Mouse (Mus musculus) midbrain, embryonic 14.5 days (tissue): ENCODE data around the gene Ube2c. TPM values are rescaled to one million over a fixed set of nuclear protein-coding genes. Genes with fewer than 3 reads are reported as not detected.
"Not testable (repeated sequence)": the region's sequence is repeated elsewhere in the genome, so short reads cannot be mapped to it uniquely, and the experiment has no call there.

Experiments
- ATAC-seq: fragments of 200-750 bp; cut with Nextera tagmentation; 2 replicates; pipeline ENCODE4 v1.8.0; 2017; ENCODE audit warnings: moderate number of reproducible peaks, moderate library complexity; ENCODE audit not compliant: low FRiP score, low TSS enrichment
- DNase-seq: peaks from one replicate; pipeline ENCODE4 v3.0.0-alpha.2; 2015
- H3K27ac ChIP-seq: fragments of 300-500 bp; sonication (generic); replicated peaks from 2 replicates; pipeline ENCODE4 v1.5.1; 2014; ENCODE audit warnings: mild to moderate bottlenecking, low read depth, low read length, moderate library complexity
- H3K27me3 ChIP-seq: fragments of 300-500 bp; sonication (generic); 2 replicates; pipeline ENCODE4 v1.6.1; 2014; ENCODE audit warnings: low read length, control low read depth, mixed read lengths; ENCODE audit not compliant: control insufficient read depth, insufficient read depth
- H3K36me3 ChIP-seq: fragments of 300-500 bp; sonication (generic); 2 replicates; pipeline ENCODE4 v1.6.1; 2014; ENCODE audit warnings: low read length, control low read depth; ENCODE audit not compliant: control insufficient read depth, insufficient read depth
- H3K4me1 ChIP-seq: fragments of 300-500 bp; sonication (generic); 2 replicates; pipeline ENCODE4 v1.6.1; 2014; ENCODE audit warnings: mild to moderate bottlenecking, antibody characterized with exemption, low read length, control low read depth; ENCODE audit not compliant: control insufficient read depth, insufficient read depth
- H3K4me2 ChIP-seq: fragments of 300-500 bp; sonication (generic); 2 replicates; pipeline ENCODE4 v1.6.1; 2014; ENCODE audit warnings: mild to moderate bottlenecking, low read length, moderate library complexity
- H3K4me3 ChIP-seq: fragments of 300-500 bp; sonication (generic); replicated peaks from 2 replicates; pipeline ENCODE4 v1.5.1; 2014; ENCODE audit warnings: low read depth, low read length
- H3K9ac ChIP-seq: fragments of 300-500 bp; sonication (generic); replicated peaks from 2 replicates; pipeline ENCODE4 v1.6.1; 2014; ENCODE audit warnings: mild to moderate bottlenecking, low read length, moderate library complexity
- H3K9me3 ChIP-seq: fragments of 300-500 bp; sonication (generic); 2 replicates; pipeline ENCODE4 v1.6.1; 2016; ENCODE audit warnings: low read length, control low read depth, mixed read lengths; ENCODE audit not compliant: control insufficient read depth
- WGBS: fragments of 180-500 bp; shearing (Covaris S2); extraction: QIAGEN DNeasy Blood & Tissue Kit; methylation state at CpG from one replicate; pipeline ENCODE4 v1.1.7; 2014; 5-methylcytosine and 5-hydroxymethylcytosine counted together
- polyA plus RNA-seq: library from polyadenylated mRNA; unstranded; fragments of >200 nt; fragmentation: Nextera tagmentation; extraction: Ambion mirVana; gene quantifications from 2 replicates; pipeline ENCODE4 v1.2.1, GENCODE M21; 2014

Gene Ube2c
- polyA plus RNA-seq, 1 experiment from 2014 or later: 85.7 TPM

DNA sequence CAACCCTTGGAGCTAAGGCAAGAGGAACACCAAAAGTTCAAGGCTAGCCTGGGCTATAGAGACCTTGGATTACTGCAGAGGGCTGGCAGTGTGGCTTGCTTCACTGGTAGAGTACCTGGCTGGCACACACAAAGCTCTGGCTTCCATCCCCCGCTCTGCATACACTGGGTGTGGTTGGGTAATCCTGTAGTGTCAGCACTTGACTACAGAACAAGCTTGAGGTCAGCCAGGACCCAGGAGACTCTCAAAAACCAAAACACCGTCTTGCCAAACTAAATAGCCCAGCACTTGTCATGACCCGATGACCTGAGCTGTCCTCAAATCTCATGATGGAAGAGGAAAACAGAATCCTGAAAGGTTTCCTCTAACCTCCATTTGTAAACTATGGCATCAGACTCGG, 20.8 kb downstream of the Ube2c start:
- Histone ChIP-seq H3K9me3 (no peaks in the 10 kb centered on the region), H3K27me3 (no peaks in the 10 kb centered on the region), H3K27ac (no peak overlapping the region), H3K36me3 (peaks cover 40% of the 10 kb centered on the region), H3K4me2 (no peak overlapping the region), H3K9ac (no peak overlapping the region), H3K4me1 (peaks cover 3% of the 10 kb centered on the region; the same call in 1 of the 2 replicates), H3K4me3 (no peak overlapping the region)
- no peak for DNase-seq
- 88% methylated on average over 4 of the region's 4 CpGs for WGBS
- ATAC-seq: no peak

DNA sequence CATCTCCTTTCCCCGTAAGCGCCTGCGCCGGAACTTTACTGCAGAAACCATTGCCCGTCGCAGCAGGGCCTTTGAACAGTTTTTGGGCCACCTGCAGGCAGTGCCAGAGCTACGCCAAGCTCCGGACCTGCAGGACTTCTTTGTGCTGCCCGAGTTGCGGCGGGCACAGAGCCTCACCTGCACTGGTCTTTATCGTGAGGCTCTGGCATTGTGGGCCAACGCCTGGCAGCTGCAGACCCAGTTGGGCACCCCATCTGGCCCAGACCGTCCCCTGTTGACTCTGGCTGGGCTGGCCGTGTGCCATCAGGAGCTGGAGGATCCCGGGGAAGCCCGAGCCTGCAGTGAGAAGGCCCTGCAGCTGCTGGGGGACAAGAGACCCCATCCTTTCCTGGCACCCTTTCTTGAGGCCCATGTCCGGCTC, 22.2 kb downstream of the Ube2c start:
- Histone ChIP-seq H3K27me3 (no peaks in the 10 kb centered on the region), H3K9ac (no peak overlapping the region), H3K36me3 (peaks cover 50% of the 10 kb centered on the region), H3K9me3 (no peaks in the 10 kb centered on the region), H3K4me3 (no peak overlapping the region), H3K27ac (no peak overlapping the region), H3K4me1 (no peaks in the 10 kb centered on the region), H3K4me2 (no peak overlapping the region)
- 95% methylated on average over 18 of the region's 18 CpGs for WGBS
- ATAC-seq: no peak
- DNase-seq: no peak

DNA sequence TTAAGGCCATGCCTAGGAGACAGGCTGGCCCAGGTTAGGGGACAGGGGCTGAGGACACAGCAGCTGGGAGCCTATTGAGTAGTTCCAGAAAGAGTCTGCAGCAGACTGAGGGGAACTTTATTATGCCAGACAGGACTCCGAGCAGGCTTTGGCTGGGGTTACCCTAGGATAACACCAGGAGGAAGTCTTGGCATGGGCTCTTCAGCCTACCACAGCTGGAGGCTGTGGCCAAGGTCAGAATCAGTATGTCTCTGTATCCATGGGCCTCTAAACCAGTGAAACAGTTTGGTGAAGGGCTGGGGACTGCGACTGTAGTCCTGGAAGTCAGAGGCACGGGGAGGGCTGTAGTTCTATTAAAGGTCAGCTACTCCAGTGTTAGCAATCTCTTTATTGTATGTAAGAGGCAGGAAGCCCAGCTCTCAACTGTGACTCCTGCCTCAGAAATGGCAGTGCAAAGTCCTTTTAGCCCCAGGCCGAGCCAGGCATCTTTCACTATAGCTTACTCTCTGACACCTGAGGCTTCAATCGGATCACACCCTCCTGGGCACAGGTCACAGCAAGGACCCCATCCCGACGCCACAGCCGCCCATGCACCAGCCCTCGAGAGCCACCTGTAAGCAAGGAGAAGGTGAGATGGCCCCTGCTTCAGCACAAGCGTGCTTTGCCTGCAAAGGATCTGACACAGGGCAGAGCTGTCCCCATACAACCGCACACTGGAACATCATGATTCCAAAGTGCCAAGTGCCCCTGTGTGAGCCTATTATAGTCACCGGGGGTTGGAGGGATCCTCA, 22.9 kb downstream of the Ube2c start:
- Histone ChIP-seq H3K4me3 (no peak overlapping the region), H3K9ac (no peak overlapping the region), H3K9me3 (no peaks in the 10 kb centered on the region), H3K4me1 (no peaks in the 10 kb centered on the region), H3K4me2 (no peak overlapping the region), H3K27me3 (no peaks in the 10 kb centered on the region), H3K36me3 (peaks cover 54% of the 10 kb centered on the region), H3K27ac (no peak overlapping the region)
- 96% methylated on average over 12 of the region's 12 CpGs for WGBS
- DNase-seq (no peak), ATAC-seq (no peak)

DNA sequence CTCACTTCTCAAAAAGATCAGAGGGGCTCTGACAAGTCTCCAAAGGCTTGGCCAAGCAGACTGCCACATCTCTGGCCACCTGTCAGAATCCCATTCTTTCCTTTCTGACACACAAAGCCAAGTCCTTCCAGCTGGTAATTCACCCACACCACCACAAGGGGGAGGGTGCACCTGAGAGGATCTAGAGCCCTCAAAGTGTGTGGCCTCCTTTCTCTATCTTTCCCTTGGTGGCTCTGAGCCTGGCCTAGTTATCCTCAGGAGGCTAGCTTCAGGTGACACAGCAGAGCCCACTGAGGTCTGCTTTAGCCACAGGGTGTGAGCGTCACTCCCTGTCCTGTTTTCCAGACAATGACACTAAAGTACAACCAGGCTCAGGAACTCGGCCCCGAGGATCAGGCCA, 23.5 kb downstream of the Ube2c start:
- H3K9ac ChIP-seq: no peak overlapping the region
- WGBS: 87% methylated on average over 3 of the region's 3 CpGs
- H3K27ac ChIP-seq: no peak overlapping the region
- no peak overlapping the region for H3K4me2 ChIP-seq
- H3K27me3 ChIP-seq: no peaks in the 10 kb centered on the region
- ATAC-seq (no peak), DNase-seq (peak; percentile 68)
- H3K4me1 ChIP-seq: no peaks in the 10 kb centered on the region
- H3K36me3 ChIP-seq: peaks cover 58% of the 10 kb centered on the region
- no peak overlapping the region for H3K4me3 ChIP-seq
- no peaks in the 10 kb centered on the region for H3K9me3 ChIP-seq

DNA sequence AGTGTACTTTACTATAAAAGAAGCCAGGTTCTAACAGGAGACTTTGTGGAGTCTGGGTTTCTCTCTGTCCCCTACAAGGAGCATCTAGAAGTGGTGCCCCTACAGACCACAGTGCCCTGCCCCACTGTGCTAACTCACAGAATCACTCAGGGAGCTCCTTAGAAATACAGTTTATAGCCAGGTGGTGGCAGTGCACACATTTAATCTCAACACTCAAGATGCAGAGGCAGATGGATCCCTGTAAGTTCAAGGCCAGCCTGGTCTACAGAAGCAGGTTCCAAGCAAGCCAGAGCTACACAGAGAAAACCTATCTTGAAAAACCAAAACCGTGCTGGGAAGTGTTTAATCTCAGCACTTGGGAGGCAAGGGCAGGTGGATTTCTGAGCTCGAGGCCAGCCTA, 24.1 kb downstream of the Ube2c start:
- Histone ChIP-seq H3K4me3 (no peak overlapping the region), H3K4me2 (no peak overlapping the region), H3K9ac (no peak overlapping the region), H3K27me3 (no peaks in the 10 kb centered on the region), H3K36me3 (peaks cover 55% of the 10 kb centered on the region), H3K4me1 (no peaks in the 10 kb centered on the region), H3K9me3 (no peaks in the 10 kb centered on the region), H3K27ac (no peak overlapping the region)
- ATAC-seq: no peak
- no peak for DNase-seq
- WGBS: 96% methylated on average over 2 of the region's 2 CpGs

DNA sequence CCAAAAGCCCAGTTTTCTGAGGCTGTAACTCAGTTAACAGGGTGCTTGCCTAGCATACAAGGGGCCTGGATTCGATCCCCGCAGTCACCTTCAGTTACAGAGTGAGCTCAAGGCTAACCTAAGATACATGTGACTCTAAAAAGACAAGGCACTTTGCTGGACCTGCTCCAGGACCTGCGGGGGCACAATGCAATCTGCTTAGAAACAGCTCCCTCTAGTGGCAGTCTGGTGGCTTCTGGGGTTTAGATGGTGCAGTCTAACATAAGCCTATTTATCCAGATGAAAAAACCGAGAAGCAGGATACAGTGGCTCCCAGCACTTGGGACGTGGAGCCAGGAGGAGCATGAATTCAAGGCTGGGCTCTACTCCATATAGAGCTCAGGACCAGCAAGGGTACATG, 24.6 kb downstream of the Ube2c start:
- Histone ChIP-seq H3K4me2 (no peak overlapping the region), H3K27ac (no peak overlapping the region), H3K9ac (no peak overlapping the region), H3K27me3 (no peaks in the 10 kb centered on the region), H3K36me3 (peaks cover 56% of the 10 kb centered on the region), H3K4me3 (no peak overlapping the region), H3K4me1 (no peaks in the 10 kb centered on the region), H3K9me3 (no peaks in the 10 kb centered on the region)
- ATAC-seq: no peak
- DNase-seq: peak; percentile 94
- 33% methylated on average over 5 of the region's 5 CpGs for whole genome bisulfite sequencing

DNA sequence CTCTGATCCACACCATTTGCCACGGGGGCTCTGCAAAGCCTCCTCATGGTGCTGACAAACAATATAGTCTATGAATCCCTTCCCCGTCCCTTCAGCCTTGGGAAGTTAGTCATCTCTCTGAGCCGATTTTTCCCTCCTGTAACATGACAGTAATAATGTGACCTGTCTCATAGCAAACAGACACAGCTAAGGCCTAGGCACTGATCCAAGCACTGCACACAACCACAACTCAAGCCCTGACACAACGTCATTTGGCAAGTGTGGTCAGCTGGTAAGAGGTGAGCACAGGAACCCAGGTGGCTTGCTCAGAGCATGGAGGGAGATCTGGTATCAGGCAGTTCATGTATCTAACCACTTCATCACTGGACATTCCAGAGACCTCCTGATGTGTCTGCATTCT, 26.2 kb downstream of the Ube2c start:
- Histone ChIP-seq H3K4me3 (no peak overlapping the region), H3K27ac (no peak overlapping the region), H3K27me3 (no peaks in the 10 kb centered on the region), H3K4me2 (no peak overlapping the region), H3K36me3 (peaks cover 60% of the 10 kb centered on the region), H3K9me3 (no peaks in the 10 kb centered on the region), H3K9ac (no peak overlapping the region), H3K4me1 (no peaks in the 10 kb centered on the region)
- DNase-seq (no peak), ATAC-seq (no peak)
- WGBS: 85% methylated on average over 4 of the region's 4 CpGs

DNA sequence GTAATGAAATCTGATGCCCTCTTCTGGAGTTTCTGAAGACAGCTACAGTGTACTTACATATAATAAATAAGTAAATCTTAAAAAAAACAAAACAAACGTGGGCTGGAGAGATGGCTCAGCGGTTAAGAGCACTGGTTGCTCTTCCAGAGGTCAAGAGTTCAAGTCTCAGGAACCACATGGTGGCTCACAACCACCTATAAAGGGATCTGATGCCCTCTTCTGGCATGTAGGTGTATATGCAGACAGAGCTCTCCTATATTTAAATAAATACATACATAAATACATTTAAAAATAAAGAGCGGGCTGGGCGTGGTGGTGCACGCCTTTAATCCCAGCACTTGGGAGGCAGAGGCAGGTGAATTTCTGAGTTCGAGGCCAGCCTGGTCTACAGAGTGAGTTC, 28.9 kb downstream of the Ube2c start:
- peak; percentile 13 for DNase-seq
- not testable (repeated sequence) for H3K9ac ChIP-seq, H3K27me3 ChIP-seq, H3K4me3 ChIP-seq, H3K4me2 ChIP-seq, H3K4me1 ChIP-seq, ATAC-seq, H3K27ac ChIP-seq, H3K9me3 ChIP-seq
- peaks cover 42% of the 10 kb centered on the region for H3K36me3 ChIP-seq
- 85% methylated on average over 6 of the region's 6 CpGs for WGBS

DNA sequence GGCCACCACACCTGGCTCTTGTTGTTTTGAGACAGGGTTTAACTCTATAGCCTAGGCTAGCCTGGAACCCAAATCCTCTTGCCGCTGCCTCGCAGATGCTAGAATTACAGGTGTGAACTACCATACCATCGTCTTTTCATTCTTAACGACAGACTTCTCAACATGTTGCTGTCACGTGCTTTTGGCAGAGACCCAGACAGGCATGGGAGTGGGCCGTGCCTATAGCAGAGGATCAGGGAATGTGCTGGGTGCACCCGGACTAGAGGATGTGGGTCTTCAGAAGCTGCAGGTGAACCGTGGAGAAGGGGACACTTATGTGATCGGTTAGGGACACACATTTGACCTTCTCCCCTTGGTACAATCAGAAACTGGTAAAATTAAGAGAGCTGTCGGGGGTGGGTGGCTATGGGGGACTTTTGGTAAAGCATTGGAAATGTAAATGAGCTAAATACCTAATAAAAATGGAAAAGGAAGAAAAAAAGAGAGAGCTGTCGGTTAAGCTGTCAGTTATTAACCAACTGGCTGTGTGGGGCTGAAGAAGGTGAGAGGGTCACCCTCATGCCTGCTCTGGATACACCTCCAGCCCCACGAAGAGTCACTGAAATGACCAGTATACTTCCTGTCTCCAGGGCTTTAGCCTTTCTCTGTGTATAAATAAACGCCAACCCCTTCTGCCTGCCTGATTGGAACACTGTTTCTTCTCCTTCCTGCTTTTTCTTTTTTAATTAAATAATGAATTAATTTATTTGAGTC, 30.7 kb downstream of the Ube2c start:
- no peaks in the 10 kb centered on the region for H3K27me3 ChIP-seq
- H3K27ac ChIP-seq: no peak overlapping the region
- no peak overlapping the region for H3K4me2 ChIP-seq
- DNase-seq: no peak
- H3K9me3 ChIP-seq: no peaks in the 10 kb centered on the region
- H3K36me3 ChIP-seq: peaks cover 35% of the 10 kb centered on the region
- no peak overlapping the region for H3K4me3 ChIP-seq
- 95% methylated on average over 13 of the region's 13 CpGs for WGBS
- ATAC-seq: no peak
- H3K9ac ChIP-seq: no peak overlapping the region
- peaks cover 5% of the 10 kb centered on the region for H3K4me1 ChIP-seq
